Mouse (Mus musculus): ENCODE measurements at regions not wholly inside any gene's neighbourhood (a gene's known extent, or its start where the extent isn't known, plus 50 kb on each side); places are given as distances from the start of the nearest gene placed in this dataset.

DNA sequence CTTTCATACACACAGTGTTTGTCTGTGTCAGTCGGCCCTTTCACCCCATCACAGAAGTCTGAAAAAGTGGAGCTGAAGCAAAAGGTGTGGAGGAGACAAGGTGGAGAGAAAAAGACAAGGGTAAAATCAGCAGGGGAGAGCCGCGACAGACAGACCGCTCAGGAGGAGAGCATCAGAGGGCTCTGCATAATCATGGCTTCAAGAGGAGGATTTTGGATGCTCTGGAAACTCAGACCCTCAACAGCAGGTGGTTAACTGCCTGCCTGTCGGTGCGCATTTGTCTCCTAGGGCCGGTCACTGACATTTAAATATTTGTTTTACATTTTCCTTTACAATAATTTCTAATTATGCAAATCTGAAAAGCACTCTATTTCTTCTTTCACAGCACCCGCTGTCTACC lies 100.6 kb upstream of the Zfp42 start:
- Histone ChIP-seq H3K36me3 (ENCODE audit: control insufficient read depth, insufficient read depth, low read length) (no peaks in the 10 kb centered on the region), H3K9me3 (replicated peaks; ENCODE audit: control insufficient read depth, low read length) (no peaks in the 10 kb centered on the region), H3K27me3 (replicated peaks; ENCODE audit: control insufficient read depth, insufficient read depth, low read length) (no peaks in the 10 kb centered on the region), H3K4me1 (ENCODE audit: control insufficient read depth, insufficient read depth, low read length) (no peaks in the 10 kb centered on the region), H3K27ac (ENCODE audit: low read depth, low read length) (no peak overlapping the region), H3K4me2 (ENCODE audit: low read length) (no peak overlapping the region), H3K4me3 (ENCODE audit: low read depth, low read length) (no peak overlapping the region), H3K9ac (ENCODE audit: low read length) (no peak overlapping the region)
- 16% methylated on average over 8 of the region's 8 CpGs for WGBS
- DNase-seq (ENCODE audit: low spot score) (no peak), ATAC-seq (peak; percentile 20; the same call in 1 of the 2 replicates)

DNA sequence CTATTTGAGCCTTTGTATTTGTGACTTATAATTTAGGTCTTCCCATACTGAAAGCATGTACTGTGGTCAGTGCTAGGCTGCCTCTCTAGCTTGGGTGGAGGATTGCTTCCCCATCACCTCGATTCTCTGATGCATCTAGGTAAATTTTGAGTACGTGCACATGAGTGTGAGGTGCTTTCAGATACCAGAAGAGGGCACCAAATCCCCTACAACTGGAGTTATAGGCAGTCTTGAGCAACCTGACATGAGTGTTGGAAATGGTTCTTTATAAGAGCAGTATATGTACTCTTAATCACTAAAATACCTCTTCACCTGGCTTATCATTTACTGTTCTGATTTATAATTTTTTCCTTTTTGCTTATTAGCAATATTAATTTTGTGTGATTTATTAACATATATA lies 86.3 kb upstream of the Zfp42 start:
- Histone ChIP-seq H3K27ac (ENCODE audit: low read depth, low read length) (no peak overlapping the region), H3K9ac (ENCODE audit: low read length) (no peak overlapping the region), H3K4me3 (ENCODE audit: low read depth, low read length) (no peak overlapping the region), H3K27me3 (replicated peaks; ENCODE audit: control insufficient read depth, insufficient read depth, low read length) (no peaks in the 10 kb centered on the region), H3K4me2 (ENCODE audit: low read length) (no peak overlapping the region), H3K36me3 (ENCODE audit: control insufficient read depth, insufficient read depth, low read length) (no peaks in the 10 kb centered on the region), H3K9me3 (replicated peaks; ENCODE audit: control insufficient read depth, low read length) (no peaks in the 10 kb centered on the region), H3K4me1 (ENCODE audit: control insufficient read depth, insufficient read depth, low read length) (no peaks in the 10 kb centered on the region)
- WGBS, result 92% methylated on average over 2 of the region's 2 CpGs
- DNase-seq (ENCODE audit: low spot score), result no peak
- ATAC-seq, result no peak

DNA sequence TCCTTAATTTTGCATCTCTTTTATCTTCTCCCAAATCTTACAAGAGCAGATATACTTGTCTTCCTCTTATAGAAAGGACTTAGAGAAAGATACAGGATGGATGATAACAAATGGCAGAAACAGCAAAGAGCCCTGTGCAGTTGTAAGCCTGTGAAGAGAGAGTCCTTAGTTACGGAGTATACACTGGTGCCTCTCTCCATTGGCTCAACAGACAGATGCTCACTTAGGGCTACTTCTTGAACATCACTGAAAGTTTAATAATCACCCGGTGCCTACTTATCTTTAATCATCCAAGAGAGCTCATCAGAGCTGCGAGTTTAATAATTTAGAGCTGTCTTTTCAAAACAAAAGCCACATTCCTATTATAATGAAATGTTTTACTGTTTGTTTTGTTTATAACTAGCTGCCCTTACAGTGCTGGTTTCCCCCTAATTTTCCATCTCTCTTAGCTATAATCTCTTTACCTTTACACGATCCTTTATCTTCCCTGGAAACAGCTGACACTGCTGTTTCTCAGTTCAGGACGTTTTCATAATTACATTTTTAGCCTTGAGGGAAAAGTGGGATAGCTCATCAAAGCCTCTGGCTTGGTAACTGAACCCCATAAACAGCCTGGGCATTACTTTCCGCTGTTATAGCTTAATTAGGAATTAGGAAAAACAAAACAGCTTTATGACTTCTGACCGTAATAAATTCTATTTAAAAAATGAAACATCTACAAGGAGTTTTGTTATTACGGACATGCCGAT lies 83.8 kb upstream of the Zfp42 start:
- no peak overlapping the region for H3K9ac ChIP-seq (ENCODE audit: low read length)
- ATAC-seq (no peak), DNase-seq (ENCODE audit: low spot score) (no peak)

More for the DNA sequence above, 83.8 kb upstream of the Zfp42 start:
- H3K27me3 ChIP-seq (replicated peaks; ENCODE audit: control insufficient read depth, insufficient read depth, low read length), result no peaks in the 10 kb centered on the region
- H3K9me3 ChIP-seq (replicated peaks; ENCODE audit: control insufficient read depth, low read length), result no peaks in the 10 kb centered on the region
- H3K4me2 ChIP-seq (ENCODE audit: low read length), result no peak overlapping the region
- H3K4me3 ChIP-seq (ENCODE audit: low read depth, low read length), result no peak overlapping the region
- H3K4me1 ChIP-seq (ENCODE audit: control insufficient read depth, insufficient read depth, low read length), result no peaks in the 10 kb centered on the region
- H3K27ac ChIP-seq (ENCODE audit: low read depth, low read length), result no peak overlapping the region
- WGBS, result 76% methylated on average over 9 of the region's 9 CpGs
- H3K36me3 ChIP-seq (ENCODE audit: control insufficient read depth, insufficient read depth, low read length), result no peaks in the 10 kb centered on the region

Data from forebrain, embryonic 14.5 days (tissue).